Mouse (Mus musculus): ENCODE data around the gene Gpr4. TPM values are rescaled to one million over a fixed set of nuclear protein-coding genes. Genes with fewer than 3 reads are reported as not detected.
A peak's percentile ranks its signal among the peaks of the same experiment; 100 is the strongest.

Gpr4 gene
- polyA plus RNA-seq, 1 experiment from 2014 or later: 1.2 TPM

DNA sequence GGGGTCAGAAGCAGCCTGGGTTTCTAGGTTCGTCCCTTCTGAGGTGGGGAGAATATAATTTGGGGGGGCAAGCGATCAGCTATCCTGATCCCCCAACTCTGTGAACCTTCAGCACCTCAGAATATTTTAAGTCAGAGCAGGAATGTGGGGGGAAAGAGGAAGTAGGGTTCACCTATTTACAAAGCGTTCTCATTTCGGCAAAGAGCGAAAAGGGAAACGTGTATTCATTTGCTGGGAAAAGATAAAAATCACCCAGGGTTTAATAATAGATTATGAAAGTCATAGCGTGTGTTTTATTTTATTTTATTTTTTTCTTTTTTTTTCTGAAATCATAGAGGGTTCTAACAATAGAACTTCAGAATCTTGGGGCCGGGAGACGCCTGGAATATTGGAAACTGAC is 2.6 kb downstream of the Gpr4 start:
- ATAC-seq (replicated peaks; ENCODE audit: low FRiP score, low TSS enrichment, low read depth): no peak
- H3K9ac ChIP-seq (ENCODE audit: low read length): no peak overlapping the region
- no peaks in the 10 kb centered on the region for H3K36me3 ChIP-seq (ENCODE audit: control insufficient read depth, insufficient read depth, low read length)
- H3K27ac ChIP-seq (ENCODE audit: low read depth): no peak overlapping the region
- H3K9me3 ChIP-seq (ENCODE audit: control insufficient read depth, low read length): no peaks in the 10 kb centered on the region
- WGBS: 66% methylated on average over 9 of the region's 9 CpGs
- H3K4me2 ChIP-seq (ENCODE audit: low read length): no peak overlapping the region
- peaks cover 4% of the 10 kb centered on the region; the same call in 1 of the 2 replicates for H3K27me3 ChIP-seq (replicated peaks; ENCODE audit: control insufficient read depth, insufficient read depth, low read length)
- H3K4me3 ChIP-seq (ENCODE audit: low read depth, low read length): no peak overlapping the region
- no peak for DNase-seq (ENCODE audit: low spot score)
- no peaks in the 10 kb centered on the region; the same call in 1 of the 2 replicates for H3K4me1 ChIP-seq (replicated peaks; ENCODE audit: control insufficient read depth, insufficient read depth, low read length)

DNA sequence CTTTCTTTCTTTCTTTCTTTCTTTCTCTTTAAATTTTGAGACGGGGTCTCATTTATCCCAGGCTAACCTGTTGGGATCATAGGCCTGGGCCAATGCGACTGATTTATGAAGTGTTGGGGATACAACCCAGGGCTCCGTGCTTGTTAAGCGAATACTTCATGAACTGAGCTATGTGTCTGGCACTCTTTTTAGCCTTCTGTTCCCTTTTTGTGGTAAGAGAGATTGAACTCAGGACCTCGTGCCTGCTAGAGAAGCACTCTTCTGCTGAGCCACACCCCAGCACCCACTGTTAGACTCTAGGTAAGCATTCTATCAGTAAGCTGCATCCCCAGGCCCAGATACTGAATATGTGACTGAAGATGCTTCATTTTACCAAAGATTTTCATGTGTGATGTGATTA is 5.2 kb downstream of the Gpr4 start:
- ATAC-seq (replicated peaks; ENCODE audit: low FRiP score, low TSS enrichment, low read depth) (no peak), DNase-seq (ENCODE audit: low spot score) (no peak)
- Histone ChIP-seq H3K27ac (ENCODE audit: low read depth) (no peak overlapping the region), H3K4me2 (ENCODE audit: low read length) (no peak overlapping the region), H3K4me1 (replicated peaks; ENCODE audit: control insufficient read depth, insufficient read depth, low read length) (no peaks in the 10 kb centered on the region; the same call in 1 of the 2 replicates), H3K4me3 (ENCODE audit: low read depth, low read length) (no peak overlapping the region), H3K9me3 (ENCODE audit: control insufficient read depth, low read length) (no peaks in the 10 kb centered on the region), H3K27me3 (replicated peaks; ENCODE audit: control insufficient read depth, insufficient read depth, low read length) (peaks cover 4% of the 10 kb centered on the region; the same call in 1 of the 2 replicates), H3K36me3 (ENCODE audit: control insufficient read depth, insufficient read depth, low read length) (no peaks in the 10 kb centered on the region), H3K9ac (ENCODE audit: low read length) (no peak overlapping the region)
- WGBS: 53% methylated on average over 5 of the region's 5 CpGs

DNA sequence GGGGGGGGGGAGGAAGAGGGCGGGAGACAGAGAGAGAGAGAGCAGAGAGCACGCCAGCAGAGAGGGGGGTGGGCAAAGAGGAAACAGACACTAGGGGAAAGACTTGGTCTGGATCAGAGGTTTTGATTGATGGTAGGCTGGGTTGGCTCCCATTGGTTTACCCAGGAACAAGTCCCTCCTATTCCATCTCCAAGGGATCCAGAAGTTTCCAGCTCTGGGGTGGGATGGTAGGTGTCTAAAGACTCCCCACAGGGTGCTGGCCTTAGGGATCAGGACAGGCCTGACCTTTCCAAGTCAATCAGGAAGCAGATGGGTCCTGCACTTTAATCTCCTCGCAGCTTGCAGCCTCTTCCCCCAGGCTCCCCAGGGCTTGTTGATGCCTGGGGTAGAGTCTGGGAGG is 5.6 kb downstream of the Gpr4 start:
- ATAC-seq (replicated peaks; ENCODE audit: low FRiP score, low TSS enrichment, low read depth) (no peak), DNase-seq (ENCODE audit: low spot score) (no peak)
- H3K27me3 ChIP-seq (replicated peaks; ENCODE audit: control insufficient read depth, insufficient read depth, low read length): peaks cover 2% of the 10 kb centered on the region; the same call in 1 of the 2 replicates
- H3K36me3 ChIP-seq (ENCODE audit: control insufficient read depth, insufficient read depth, low read length): no peaks in the 10 kb centered on the region
- no peaks in the 10 kb centered on the region; the same call in 1 of the 2 replicates for H3K4me1 ChIP-seq (replicated peaks; ENCODE audit: control insufficient read depth, insufficient read depth, low read length)
- no peak overlapping the region for H3K27ac ChIP-seq (ENCODE audit: low read depth)
- H3K9ac ChIP-seq (ENCODE audit: low read length): no peak overlapping the region
- H3K4me2 ChIP-seq (ENCODE audit: low read length): no peak overlapping the region
- no peak overlapping the region for H3K4me3 ChIP-seq (ENCODE audit: low read depth, low read length)
- WGBS: 0% methylated on average over 3 of the region's 3 CpGs
- no peaks in the 10 kb centered on the region for H3K9me3 ChIP-seq (ENCODE audit: control insufficient read depth, low read length)

DNA sequence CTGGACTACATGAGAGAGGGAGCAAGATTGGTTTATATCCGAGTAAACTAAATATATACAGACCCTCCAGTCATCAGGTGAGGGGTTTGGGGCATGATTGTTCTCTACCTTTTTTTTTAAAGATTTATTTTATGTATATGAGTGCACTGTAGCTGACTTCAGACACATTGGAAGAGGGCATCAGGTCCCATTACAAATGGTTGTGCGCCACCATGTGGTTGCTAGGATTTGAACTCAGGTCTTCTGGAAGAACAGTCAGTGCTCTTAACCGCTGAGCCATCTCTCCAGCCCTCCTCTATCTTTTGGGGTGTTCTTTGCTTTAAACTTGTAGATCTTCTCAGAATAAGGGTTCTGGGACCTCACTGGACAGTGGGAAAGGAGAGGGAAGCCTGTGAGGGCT is 7.7 kb downstream of the Gpr4 start:
- DNase-seq (ENCODE audit: low spot score) (no peak), ATAC-seq (replicated peaks; ENCODE audit: low FRiP score, low TSS enrichment, low read depth) (no peak)
- no peak overlapping the region for H3K4me2 ChIP-seq (ENCODE audit: low read length)
- H3K27ac ChIP-seq (ENCODE audit: low read depth): no peak overlapping the region
- no peak overlapping the region for H3K9ac ChIP-seq (ENCODE audit: low read length)
- no peaks in the 10 kb centered on the region for H3K4me1 ChIP-seq (replicated peaks; ENCODE audit: control insufficient read depth, insufficient read depth, low read length)
- 0 out of 2 replicates have a peak, but pooled peaks cover 1% of the 10 kb centered on the region for H3K36me3 ChIP-seq (ENCODE audit: control insufficient read depth, insufficient read depth, low read length)
- no peaks in the 10 kb centered on the region for H3K9me3 ChIP-seq (ENCODE audit: control insufficient read depth, low read length)
- no peaks in the 10 kb centered on the region for H3K27me3 ChIP-seq (replicated peaks; ENCODE audit: control insufficient read depth, insufficient read depth, low read length)
- 71% methylated on average over 3 of the region's 3 CpGs for WGBS
- H3K4me3 ChIP-seq (ENCODE audit: low read depth, low read length): no peak overlapping the region

DNA sequence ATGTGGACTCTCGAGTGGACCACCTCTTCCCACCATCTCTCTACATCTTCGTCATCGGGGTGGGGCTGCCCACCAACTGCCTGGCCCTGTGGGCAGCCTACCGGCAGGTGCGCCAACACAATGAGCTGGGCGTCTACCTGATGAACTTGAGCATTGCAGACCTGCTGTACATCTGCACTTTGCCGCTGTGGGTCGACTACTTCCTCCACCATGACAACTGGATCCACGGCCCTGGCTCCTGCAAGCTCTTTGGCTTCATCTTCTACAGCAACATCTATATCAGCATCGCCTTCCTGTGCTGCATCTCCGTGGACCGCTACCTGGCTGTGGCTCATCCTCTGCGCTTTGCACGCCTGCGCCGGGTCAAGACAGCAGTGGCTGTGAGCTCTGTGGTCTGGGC is 9.9 kb downstream of the Gpr4 start:
- 90% methylated on average over 16 of the region's 16 CpGs for whole genome bisulfite sequencing
- ATAC-seq (replicated peaks; ENCODE audit: low FRiP score, low TSS enrichment, low read depth): no peak

DNA sequence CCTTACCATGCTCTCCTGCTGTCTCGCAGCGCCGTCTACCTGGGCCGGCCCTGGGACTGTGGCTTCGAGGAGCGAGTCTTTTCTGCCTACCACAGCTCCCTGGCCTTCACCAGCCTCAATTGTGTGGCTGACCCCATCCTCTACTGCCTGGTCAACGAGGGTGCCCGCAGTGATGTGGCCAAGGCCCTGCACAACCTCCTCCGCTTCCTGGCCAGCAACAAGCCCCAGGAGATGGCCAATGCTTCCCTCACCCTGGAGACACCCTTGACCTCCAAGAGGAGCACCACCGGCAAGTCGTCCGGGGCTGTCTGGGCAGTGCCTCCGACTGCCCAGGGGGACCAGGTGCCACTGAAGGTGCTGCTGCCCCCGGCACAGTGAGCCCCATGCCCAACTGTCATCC is 10.5 kb downstream of the Gpr4 start:
- no peaks in the 10 kb centered on the region; the same call in 1 of the 2 replicates for H3K4me1 ChIP-seq (replicated peaks; ENCODE audit: control insufficient read depth, insufficient read depth, low read length)
- DNase-seq (ENCODE audit: low spot score) (no peak), ATAC-seq (replicated peaks; ENCODE audit: low FRiP score, low TSS enrichment, low read depth) (no peak)
- H3K36me3 ChIP-seq (ENCODE audit: control insufficient read depth, insufficient read depth, low read length): 0 out of 2 replicates have a peak, but pooled peaks cover 8% of the 10 kb centered on the region
- no peak overlapping the region for H3K4me3 ChIP-seq (ENCODE audit: low read depth, low read length)
- no peaks in the 10 kb centered on the region for H3K27me3 ChIP-seq (replicated peaks; ENCODE audit: control insufficient read depth, insufficient read depth, low read length)
- H3K27ac ChIP-seq (ENCODE audit: low read depth): no peak overlapping the region
- 85% methylated on average over 14 of the region's 14 CpGs for WGBS
- no peaks in the 10 kb centered on the region for H3K9me3 ChIP-seq (ENCODE audit: control insufficient read depth, low read length)
- H3K4me2 ChIP-seq (ENCODE audit: low read length): no peak overlapping the region
- H3K9ac ChIP-seq (ENCODE audit: low read length): no peak overlapping the region

More for the DNA sequence above, 9.9 kb downstream of the Gpr4 start:
- Histone ChIP-seq H3K4me2 (ENCODE audit: low read length) (no peak overlapping the region), H3K9me3 (ENCODE audit: control insufficient read depth, low read length) (no peaks in the 10 kb centered on the region), H3K27ac (ENCODE audit: low read depth) (no peak overlapping the region), H3K4me1 (replicated peaks; ENCODE audit: control insufficient read depth, insufficient read depth, low read length) (no peaks in the 10 kb centered on the region; the same call in 1 of the 2 replicates), H3K4me3 (ENCODE audit: low read depth, low read length) (no peak overlapping the region), H3K36me3 (ENCODE audit: control insufficient read depth, insufficient read depth, low read length) (0 out of 2 replicates have a peak, but pooled peaks cover 8% of the 10 kb centered on the region), H3K9ac (ENCODE audit: low read length) (no peak overlapping the region), H3K27me3 (replicated peaks; ENCODE audit: control insufficient read depth, insufficient read depth, low read length) (no peaks in the 10 kb centered on the region)
- no peak for DNase-seq (ENCODE audit: low spot score)

DNA sequence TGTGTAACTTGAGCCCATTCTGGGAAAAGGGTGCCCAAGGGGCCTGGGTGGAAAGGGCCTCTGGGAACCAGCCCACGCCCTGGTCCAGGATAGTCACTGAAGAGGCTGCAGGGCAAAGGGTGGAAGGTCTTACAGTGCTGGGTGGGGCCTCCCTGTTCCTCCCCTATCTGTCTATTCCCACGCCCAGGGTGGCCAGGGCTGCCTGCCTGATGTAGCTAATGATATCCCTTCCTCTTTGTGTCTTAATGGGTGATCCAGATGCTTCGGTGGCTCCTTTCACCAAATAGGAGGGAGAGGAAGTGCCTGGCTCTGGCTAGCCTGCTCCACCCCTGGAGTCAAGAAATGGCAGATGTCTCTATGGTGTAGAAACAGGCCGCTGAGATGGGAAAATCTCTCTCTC is 12.6 kb downstream of the Gpr4 start:
- H3K4me2 ChIP-seq (ENCODE audit: low read length): no peak overlapping the region
- H3K36me3 ChIP-seq (ENCODE audit: control insufficient read depth, insufficient read depth, low read length): 0 out of 2 replicates have a peak, but pooled peaks cover 8% of the 10 kb centered on the region
- WGBS: 78% methylated on average over 4 of the region's 4 CpGs
- H3K4me1 ChIP-seq (replicated peaks; ENCODE audit: control insufficient read depth, insufficient read depth, low read length): peaks cover 7% of the 10 kb centered on the region; the same call in 1 of the 2 replicates
- no peak overlapping the region for H3K27ac ChIP-seq (ENCODE audit: low read depth)
- no peak for DNase-seq (ENCODE audit: low spot score)
- H3K4me3 ChIP-seq (ENCODE audit: low read depth, low read length): no peak overlapping the region
- no peaks in the 10 kb centered on the region for H3K9me3 ChIP-seq (ENCODE audit: control insufficient read depth, low read length)
- no peak for ATAC-seq (replicated peaks; ENCODE audit: low FRiP score, low TSS enrichment, low read depth)
- no peak overlapping the region for H3K9ac ChIP-seq (ENCODE audit: low read length)
- H3K27me3 ChIP-seq (replicated peaks; ENCODE audit: control insufficient read depth, insufficient read depth, low read length): no peaks in the 10 kb centered on the region

DNA sequence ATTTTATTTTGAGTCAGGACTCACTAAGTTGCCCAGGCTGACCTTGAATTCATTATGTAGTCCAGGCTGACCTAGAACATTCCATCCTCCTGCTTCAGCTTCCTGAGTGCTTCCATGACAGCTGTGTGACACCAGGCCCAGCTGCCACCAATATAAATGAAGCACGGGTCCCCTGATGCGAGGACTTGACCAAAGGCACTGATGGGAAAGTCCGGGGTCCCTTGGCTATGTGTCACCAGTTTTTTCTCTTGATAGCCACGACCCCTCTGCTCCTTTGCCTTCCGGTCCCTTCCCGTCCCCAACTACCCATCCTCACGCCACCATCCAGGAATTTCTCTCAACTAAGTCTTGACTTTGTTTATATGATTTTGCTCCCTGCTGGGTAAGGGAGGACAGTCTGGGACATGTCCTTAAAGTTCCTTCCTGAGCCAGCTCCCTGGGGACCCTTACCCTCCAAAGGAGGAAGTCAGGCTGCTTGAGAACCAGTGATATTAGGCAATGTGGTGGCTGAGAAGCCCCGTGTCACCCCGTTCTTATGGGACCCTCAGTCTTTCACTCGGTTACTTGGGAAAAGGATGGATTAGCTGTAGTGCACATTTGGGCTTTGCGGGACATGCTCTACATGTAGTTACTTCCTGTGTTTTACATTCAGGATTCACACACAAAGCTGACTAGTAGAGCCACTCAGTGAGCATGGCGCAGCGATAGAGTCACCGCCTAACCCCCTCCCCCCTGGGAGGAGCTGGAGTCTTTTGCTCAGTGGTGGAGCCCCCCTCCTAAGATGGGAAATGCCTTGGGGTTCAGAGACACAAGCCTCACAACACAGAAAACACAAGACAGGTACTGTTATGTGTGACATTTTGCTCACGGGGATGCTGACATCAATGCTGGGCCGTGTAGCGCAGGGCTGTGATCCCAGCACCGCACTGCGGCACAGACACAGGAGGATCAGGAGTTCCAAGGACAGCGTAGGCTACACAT is 14.8 kb downstream of the Gpr4 start:
- WGBS: 17% methylated on average over 20 of the region's 20 CpGs
- H3K4me2 ChIP-seq (ENCODE audit: low read length): peak overlapping the region; percentile 77
- H3K9ac ChIP-seq (ENCODE audit: low read length): peak overlapping the region; percentile 67
- DNase-seq (ENCODE audit: low spot score) (peak; percentile 79), ATAC-seq (replicated peaks; ENCODE audit: low FRiP score, low TSS enrichment, low read depth) (peak; percentile 44)
- H3K4me3 ChIP-seq (ENCODE audit: low read depth, low read length): peak overlapping the region; percentile 78
- H3K4me1 ChIP-seq (replicated peaks; ENCODE audit: control insufficient read depth, insufficient read depth, low read length): peaks cover 9% of the 10 kb centered on the region; the same call in 1 of the 2 replicates
- H3K36me3 ChIP-seq (ENCODE audit: control insufficient read depth, insufficient read depth, low read length): 0 out of 2 replicates have a peak, but pooled peaks cover 8% of the 10 kb centered on the region
- no peaks in the 10 kb centered on the region for H3K27me3 ChIP-seq (replicated peaks; ENCODE audit: control insufficient read depth, insufficient read depth, low read length)
- no peaks in the 10 kb centered on the region for H3K9me3 ChIP-seq (ENCODE audit: control insufficient read depth, low read length)
- peak overlapping the region; percentile 80 for H3K27ac ChIP-seq (ENCODE audit: low read depth)
